Mouse (Mus musculus) stomach, postnatal 0 days (tissue): ENCODE results near the gene Ank2. TPM values are rescaled to one million over a fixed set of nuclear protein-coding genes. Genes with fewer than 3 reads are reported as not detected.
A peak's percentile ranks its signal among the peaks of the same experiment; 100 is the strongest.
"Not testable (repeated sequence)": the region's sequence is repeated elsewhere in the genome, so short reads cannot be mapped to it uniquely, and the experiment has no call there.

Experiments used
- ATAC-seq: fragments of 200-750 bp; cut with Nextera tagmentation; 2 replicates; pipeline ENCODE4 v1.8.0; 2017; ENCODE audit not compliant: low FRiP score, low TSS enrichment
- DNase-seq: peaks from one replicate; pipeline ENCODE4 v3.0.0-alpha.2; 2016; ENCODE audit warnings: low spot score
- H3K27ac ChIP-seq: fragments of 300-500 bp; sonication (generic); replicated peaks from 2 replicates; pipeline ENCODE4 v1.5.1; 2014; ENCODE audit warnings: mild to moderate bottlenecking, control low read depth
- H3K27me3 ChIP-seq: fragments of 300-500 bp; sonication (generic); 2 replicates; pipeline ENCODE4 v1.6.1; 2014; ENCODE audit warnings: low read length; ENCODE audit not compliant: control insufficient read depth, insufficient read depth
- H3K36me3 ChIP-seq: fragments of 300-500 bp; sonication (generic); 2 replicates; pipeline ENCODE4 v1.6.1; 2014; ENCODE audit warnings: low read length, mixed read lengths; ENCODE audit not compliant: control insufficient read depth, insufficient read depth
- H3K4me1 ChIP-seq: fragments of 300-500 bp; sonication (generic); replicated peaks from 2 replicates; pipeline ENCODE4 v1.6.1; 2014; ENCODE audit warnings: antibody characterized with exemption; ENCODE audit not compliant: control insufficient read depth, insufficient read depth
- H3K4me2 ChIP-seq: fragments of 300-500 bp; sonication (generic); replicated peaks from 2 replicates; pipeline ENCODE4 v1.6.1; 2014; ENCODE audit warnings: low read depth, mild to moderate bottlenecking, control low read depth, moderate library complexity
- H3K4me3 ChIP-seq: fragments of 300-500 bp; sonication (generic); 2 replicates; pipeline ENCODE4 v1.5.1; 2014; ENCODE audit warnings: low read depth, low read length, control low read depth
- H3K9ac ChIP-seq: fragments of 300-500 bp; sonication (generic); 2 replicates; pipeline ENCODE4 v1.6.1; 2014; ENCODE audit warnings: mild to moderate bottlenecking, low read length, control low read depth, mixed read lengths
- H3K9me3 ChIP-seq: fragments of 300-500 bp; sonication (generic); 2 replicates; pipeline ENCODE4 v1.6.1; 2016; ENCODE audit warnings: low read length; ENCODE audit not compliant: control insufficient read depth
- CTCF ChIP-seq: IDR thresholded peaks from 2 replicates; pipeline ENCODE4 v1.5.1; 2016; ENCODE audit warnings: antibody characterized with exemption, low read depth, mild to moderate bottlenecking, moderate library complexity
- EP300 ChIP-seq: optimal IDR thresholded peaks from 2 replicates; pipeline ENCODE3; 2016; ENCODE audit warnings: antibody characterized with exemption
- WGBS: fragments of 180-500 bp; shearing (Covaris S2); extraction: QIAGEN DNeasy Blood & Tissue Kit; methylation state at CpG from one replicate; pipeline ENCODE4 v1.1.7; 2014; 5-methylcytosine and 5-hydroxymethylcytosine counted together
- polyA plus RNA-seq: library from polyadenylated mRNA; unstranded; fragments of >200 nt; fragmentation: Nextera tagmentation; extraction: Ambion mirVana; gene quantifications from 2 replicates; pipeline ENCODE4 v1.2.1, GENCODE M21; 2015

The Ank2 gene
- polyA plus RNA-seq, 1 experiment from 2014 or later = 12.3 TPM

DNA sequence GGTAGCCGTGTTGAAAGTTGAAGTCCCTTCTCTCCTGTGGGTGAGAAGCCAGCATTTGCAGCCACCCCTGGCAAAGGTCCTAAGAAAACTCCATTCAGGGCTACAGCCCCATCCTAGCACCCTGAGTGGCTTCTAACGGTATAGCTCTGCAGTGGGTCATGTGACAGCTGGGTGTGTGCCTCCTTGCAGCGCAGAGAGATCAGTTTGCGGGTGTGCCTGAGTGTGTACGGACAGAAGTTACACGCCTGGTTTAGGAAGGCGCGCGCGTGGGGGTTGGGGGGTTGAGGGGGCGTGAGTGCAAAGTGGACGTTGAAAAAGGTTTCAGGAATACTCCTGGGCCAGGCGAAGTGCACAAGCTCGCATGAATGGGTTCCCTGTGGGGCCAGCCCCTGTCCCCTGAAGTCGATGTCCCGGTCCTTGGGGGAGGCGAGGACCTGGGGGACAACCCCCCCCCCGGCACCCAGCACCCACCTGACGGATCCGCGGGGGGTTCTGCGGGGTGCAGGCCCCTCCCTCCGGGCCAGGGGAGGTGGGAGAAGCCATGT lies 881 bp downstream of the Ank2 start:
- DNase-seq (peak; percentile 25), ATAC-seq (peak; percentile 69; the same call in 1 of the 2 replicates)
- H3K4me3 ChIP-seq = peak overlapping the region; percentile 56

DNA sequence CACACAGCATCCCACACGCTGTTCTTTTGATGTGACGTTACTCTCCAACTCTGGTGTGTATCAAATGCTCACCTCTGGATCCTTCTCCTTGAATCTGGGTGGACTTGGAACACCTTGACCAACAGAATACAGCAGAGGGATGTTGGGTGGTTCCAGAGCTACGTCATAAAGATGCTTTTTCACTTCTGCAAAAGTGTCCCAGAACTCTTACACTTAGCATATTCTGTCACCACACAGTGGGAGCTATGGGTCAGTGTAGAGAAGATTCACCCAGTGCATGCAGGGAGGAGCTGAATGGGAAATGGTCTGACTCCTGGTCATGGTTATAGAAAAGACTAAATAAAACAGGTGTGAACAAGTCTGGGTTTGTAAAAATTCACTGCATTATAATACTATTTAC lies 6.5 kb downstream of the Ank2 start:
- H3K27ac ChIP-seq = no peak overlapping the region
- H3K9ac ChIP-seq = no peak overlapping the region
- H3K9me3 ChIP-seq = no peaks in the 10 kb centered on the region
- ATAC-seq (no peak), DNase-seq (no peak)
- H3K4me1 ChIP-seq = no peaks in the 10 kb centered on the region
- no peaks in the 10 kb centered on the region for H3K27me3 ChIP-seq
- no peak overlapping the region for H3K4me3 ChIP-seq
- TF ChIP-seq CTCF = no peak
- TF ChIP-seq EP300 = no peak
- no peak overlapping the region for H3K4me2 ChIP-seq
- H3K36me3 ChIP-seq = no peaks in the 10 kb centered on the region
- WGBS = 83% methylated on average over 3 of the region's 3 CpGs

More for the DNA sequence above, 881 bp downstream of the Ank2 start:
- 1% methylated on average over 21 of the region's 23 CpGs for WGBS
- Histone ChIP-seq H3K27me3 (no peaks in the 10 kb centered on the region), H3K9me3 (no peaks in the 10 kb centered on the region), H3K9ac (peak overlapping the region; percentile 56), H3K4me1 (no peaks in the 10 kb centered on the region), H3K36me3 (no peaks in the 10 kb centered on the region), H3K4me2 (peak overlapping the region; percentile 96), H3K27ac (no peak overlapping the region)
- no peak for TF ChIP-seq EP300
- TF ChIP-seq CTCF = no peak

DNA sequence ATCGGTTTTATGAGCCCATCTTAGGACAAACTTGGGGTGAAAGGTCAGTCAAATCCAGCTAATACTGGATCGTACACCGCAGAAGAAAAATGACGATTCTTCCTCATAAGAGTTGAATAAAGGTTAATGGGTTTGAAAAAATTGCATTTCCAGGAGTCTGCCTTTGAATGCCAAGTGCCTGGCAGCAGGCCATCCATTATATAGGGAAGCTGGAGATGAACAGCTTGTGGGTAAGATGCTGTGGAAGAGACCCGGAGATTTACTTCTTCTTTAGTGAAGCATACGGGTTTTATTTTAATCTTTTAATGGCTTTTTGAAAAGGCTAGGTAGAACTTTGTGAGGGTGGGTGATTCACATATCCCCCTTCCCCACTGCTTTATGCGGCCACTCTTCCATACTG lies 11.8 kb downstream of the Ank2 start:
- TF ChIP-seq EP300 (no peak), CTCF (no peak)
- Histone ChIP-seq H3K4me1 (no peaks in the 10 kb centered on the region), H3K27ac (no peak overlapping the region), H3K27me3 (no peaks in the 10 kb centered on the region), H3K4me3 (no peak overlapping the region), H3K9me3 (no peaks in the 10 kb centered on the region), H3K4me2 (no peak overlapping the region), H3K9ac (no peak overlapping the region), H3K36me3 (no peaks in the 10 kb centered on the region)
- 71% methylated on average over 7 of the region's 7 CpGs for WGBS
- ATAC-seq (no peak), DNase-seq (no peak)

DNA sequence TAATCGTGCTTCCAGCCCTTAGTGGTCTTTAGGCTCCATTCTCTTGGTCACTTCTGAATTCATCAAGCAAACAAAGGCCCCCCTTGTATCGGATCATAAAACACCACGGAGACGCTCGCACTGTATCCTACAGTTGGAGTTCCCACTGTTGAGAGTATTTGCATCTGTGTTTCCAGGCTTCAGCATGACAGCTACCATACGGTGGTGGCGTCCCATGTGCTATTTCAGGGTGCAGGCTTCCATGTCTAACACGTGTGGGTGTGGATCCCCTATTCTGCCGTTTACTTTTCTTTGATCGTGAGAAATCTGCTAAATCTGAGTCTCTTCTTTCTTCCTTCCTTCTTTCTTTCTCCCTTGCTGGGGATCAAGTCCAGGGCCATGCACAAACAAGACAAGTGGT lies 14.0 kb downstream of the Ank2 start:
- Histone ChIP-seq H3K27me3 (no peaks in the 10 kb centered on the region), H3K27ac (no peak overlapping the region), H3K4me3 (no peak overlapping the region), H3K9me3 (no peaks in the 10 kb centered on the region), H3K9ac (no peak overlapping the region), H3K36me3 (no peaks in the 10 kb centered on the region), H3K4me1 (no peaks in the 10 kb centered on the region), H3K4me2 (no peak overlapping the region)
- DNase-seq = no peak
- ATAC-seq = no peak
- TF ChIP-seq CTCF (no peak), EP300 (no peak)
- WGBS = 76% methylated on average over 10 of the region's 10 CpGs

DNA sequence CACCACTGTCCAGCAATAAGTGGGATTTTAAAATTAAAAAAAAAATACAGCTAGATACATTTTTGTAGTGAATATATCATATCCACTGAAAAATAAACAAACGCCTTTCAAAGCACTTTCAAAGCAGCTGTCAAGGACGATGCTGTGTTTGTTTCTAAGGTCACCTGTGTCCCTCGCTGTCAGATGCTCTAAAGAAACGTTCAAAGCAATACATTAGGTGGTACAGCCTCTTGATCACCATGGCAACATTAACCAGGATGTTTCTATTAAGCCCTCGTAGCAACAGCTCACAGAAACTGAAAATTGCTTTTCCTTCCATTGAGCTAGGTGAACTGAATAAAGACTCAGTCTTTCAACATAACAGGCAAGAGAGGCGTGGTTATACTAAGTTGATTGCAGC lies 17.5 kb downstream of the Ank2 start:
- Histone ChIP-seq H3K9ac (no peak overlapping the region), H3K4me2 (no peak overlapping the region), H3K4me3 (no peak overlapping the region), H3K4me1 (no peaks in the 10 kb centered on the region), H3K27me3 (no peaks in the 10 kb centered on the region), H3K9me3 (no peaks in the 10 kb centered on the region), H3K36me3 (no peaks in the 10 kb centered on the region), H3K27ac (no peak overlapping the region)
- 52% methylated on average over 6 of the region's 6 CpGs for WGBS
- DNase-seq (no peak), ATAC-seq (no peak)
- no peak for TF ChIP-seq CTCF
- TF ChIP-seq EP300 = no peak

DNA sequence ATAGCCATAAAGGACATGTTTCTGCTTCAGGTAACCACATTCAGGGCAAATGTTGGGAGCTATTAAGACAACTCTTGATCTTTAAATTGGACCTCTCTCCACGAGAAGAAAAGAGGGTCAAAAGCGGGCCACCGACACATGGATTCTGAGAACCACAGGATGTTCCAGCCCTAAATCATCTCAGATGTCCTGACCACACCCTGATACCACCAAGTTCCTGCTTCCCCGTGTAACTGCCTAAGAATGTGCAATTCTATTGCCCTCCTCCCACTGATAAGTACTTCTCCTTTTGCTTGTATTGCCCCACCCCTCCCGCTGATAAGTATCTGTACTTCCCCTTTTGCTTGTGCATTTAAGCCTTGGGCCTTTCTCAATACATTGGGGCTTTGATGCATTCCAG lies 18.8 kb downstream of the Ank2 start:
- H3K9ac ChIP-seq, H3K27me3 ChIP-seq, H3K9me3 ChIP-seq, H3K36me3 ChIP-seq, H3K4me2 ChIP-seq, ATAC-seq, H3K4me3 ChIP-seq, H3K4me1 ChIP-seq, DNase-seq, H3K27ac ChIP-seq: not testable (repeated sequence)
- WGBS = 70% methylated on average over 5 of the region's 5 CpGs
